Mouse (Mus musculus): ENCODE measurements around the gene Dnmbp.

DNA sequence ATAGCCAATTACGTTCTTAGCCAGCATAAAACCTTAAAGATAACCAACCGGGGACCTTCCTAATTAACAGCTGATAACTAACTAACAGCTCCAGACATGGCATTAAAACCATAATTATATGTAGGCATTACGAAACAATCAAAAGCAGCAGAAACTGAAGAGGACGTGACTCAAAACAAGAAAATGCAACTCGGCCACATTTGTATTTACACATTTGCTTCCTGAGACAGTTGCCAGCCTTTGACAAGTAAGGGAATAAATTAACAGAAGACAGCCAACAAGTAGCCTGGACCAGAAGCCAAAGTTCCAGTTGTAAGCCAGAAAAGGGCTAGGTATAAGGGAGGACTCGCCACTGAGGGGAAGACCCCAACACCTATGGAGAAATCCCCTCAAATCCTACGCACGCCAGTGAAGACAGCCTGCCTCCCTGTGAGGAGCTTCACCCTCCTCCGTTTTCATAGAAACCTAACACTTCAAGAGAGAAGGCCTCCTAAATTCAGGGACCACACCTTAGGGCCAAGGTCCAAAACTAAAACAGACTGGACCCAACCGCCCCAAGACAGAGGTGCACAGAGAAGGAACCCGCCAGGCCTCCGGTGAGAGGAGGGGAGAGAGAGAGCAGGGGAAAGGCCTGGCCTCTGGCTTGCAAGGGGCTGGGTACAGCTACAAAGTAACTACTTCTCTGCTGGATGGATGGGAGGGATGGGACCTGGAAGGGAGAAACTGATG, 53.5 kb downstream of the Dnmbp start:
- TF ChIP-seq CTCF (IDR thresholded peaks at IDR 0.05; ENCODE audit: control insufficient read depth, insufficient read depth, insufficient read length), result no peak
- TF ChIP-seq MYOG (IDR thresholded peaks at IDR 0.05; ENCODE audit: control insufficient read depth, extremely low read depth, insufficient read length), result no peak
